ENCODE assay signal across 15 mouse cellular contexts in the genomic region with DNA sequence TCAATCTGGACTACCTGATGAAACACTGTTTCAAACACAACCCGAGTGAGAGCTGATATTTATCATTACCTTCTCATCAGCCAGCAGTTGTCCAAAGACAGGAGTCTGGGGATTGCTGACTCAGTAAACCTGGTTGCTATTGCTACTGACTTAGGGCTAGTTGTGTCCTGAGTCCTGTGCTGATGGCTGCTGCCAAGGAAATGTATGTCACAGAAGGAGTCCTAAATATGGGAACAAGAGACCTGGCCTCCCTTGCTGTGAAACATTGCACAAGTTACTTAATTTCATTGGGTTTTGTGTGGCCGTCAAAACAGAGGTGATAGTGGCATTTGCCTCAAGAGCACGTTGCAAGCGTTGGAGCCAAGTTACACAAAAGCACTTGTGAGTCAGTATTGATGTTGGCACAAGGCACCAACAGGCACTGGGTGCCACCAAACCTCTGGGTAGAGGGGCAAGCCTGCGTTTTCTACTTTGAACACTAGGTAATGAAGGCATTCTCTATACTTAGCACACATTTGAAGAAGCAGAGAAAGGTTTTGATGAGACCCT. TPM values are rescaled to one million over a fixed set of nuclear protein-coding genes. Genes with fewer than 3 reads are reported as not detected.
"Had no signal": no experiment of that assay in that cellular context is flagged by ENCODE, and none has a peak within 500 bp of the region (broad histone marks: within the 10 kb centered on the region; RNA-seq: fewer than 3 reads in every experiment).

No protein-coding gene starts in this region.

- H3K9ac ChIP-seq: liver, embryonic 14.5 days; lung, embryonic 15.5 days; midbrain, embryonic 13.5 days; neural tube, embryonic 15.5 days had no signal

- ATAC-seq: intestine, embryonic 16.5 days; midbrain, embryonic 13.5 days had no signal

- H3K4me1 ChIP-seq: limb, embryonic 10.5 days; lung, embryonic 15.5 days had no signal

- H3K27me3 ChIP-seq: lung, embryonic 15.5 days; midbrain, embryonic 13.5 days; neural tube, embryonic 15.5 days had no signal

- H3K4me2 ChIP-seq: lung, embryonic 15.5 days; midbrain, embryonic 13.5 days; neural tube, embryonic 15.5 days had no signal

- H3K9me3 ChIP-seq: limb, embryonic 10.5 days; lung, embryonic 15.5 days; midbrain, embryonic 13.5 days; neural tube, embryonic 15.5 days had no signal

- H3K4me3 ChIP-seq: left cerebral cortex, adult 2 months; limb, embryonic 10.5 days; lung, embryonic 15.5 days; midbrain, embryonic 13.5 days; neural tube, embryonic 15.5 days had no signal

- H3K27ac ChIP-seq: left cerebral cortex, adult 2 months; limb, embryonic 10.5 days; liver, embryonic 14.5 days; lung, embryonic 15.5 days; midbrain, embryonic 13.5 days; neural tube, embryonic 15.5 days; stomach, postnatal 0 days had no signal

- DNase-seq: kidney, adult 8-10 months; kidney, postnatal 25 days; right cerebral cortex, adult 18-20 months; right cerebral cortex, postnatal 25 days; thymus, postnatal 4 days had no signal

RNA-seq across cellular contexts. Expression of a gene that starts 44.7 kb away (rescaled TPM):
- total RNA-seq: megakaryocyte progenitor cell, adult 5-6 weeks had no signal
- polyA plus RNA-seq: small intestine, adult 2 months had no signal
